Mouse (Mus musculus) midbrain, embryonic 10.5 days (tissue): ENCODE data around the gene Gm8298. TPM values are rescaled to one million over a fixed set of nuclear protein-coding genes. Genes with fewer than 3 reads are reported as not detected.
A peak's percentile ranks its signal among the peaks of the same experiment; 100 is the strongest.
"Not testable (repeated sequence)": the region's sequence is repeated elsewhere in the genome, so short reads cannot be mapped to it uniquely, and the experiment has no call there.

Source experiments
- DNase-seq: peaks from one replicate; pipeline ENCODE4 v3.0.0-alpha.2; 2017; ENCODE audit warnings: low spot score
- H3K27ac ChIP-seq: fragments of 300-500 bp; sonication (generic); replicated peaks from 2 replicates; pipeline ENCODE4 v1.5.1; 2016; ENCODE audit warnings: mild to moderate bottlenecking
- H3K27me3 ChIP-seq: fragments of 300-500 bp; sonication (generic); 2 replicates; pipeline ENCODE4 v1.6.1; 2016; ENCODE audit warnings: low read depth, mild to moderate bottlenecking; ENCODE audit not compliant: poor library complexity, severe bottlenecking
- H3K36me3 ChIP-seq: fragments of 300-500 bp; sonication (generic); 2 replicates; pipeline ENCODE4 v1.6.1; 2016; ENCODE audit warnings: mild to moderate bottlenecking, moderate library complexity
- H3K4me1 ChIP-seq: fragments of 300-500 bp; sonication (generic); 2 replicates; pipeline ENCODE4 v1.6.1; 2016
- H3K4me3 ChIP-seq: fragments of 300-500 bp; sonication (generic); 2 replicates; pipeline ENCODE4 v1.5.1; 2016; ENCODE audit warnings: mild to moderate bottlenecking, moderate library complexity
- H3K9me3 ChIP-seq: fragments of 300-500 bp; sonication (generic); replicated peaks from 2 replicates; pipeline ENCODE4 v1.6.1; 2016; ENCODE audit warnings: mild to moderate bottlenecking
- WGBS: fragments of 180-500 bp; shearing (Covaris S2); methylation state at CpG from one replicate; pipeline ENCODE4 v1.1.7; 2016; 5-methylcytosine and 5-hydroxymethylcytosine counted together
- polyA plus RNA-seq: library from polyadenylated mRNA; unstranded; fragments of >200 nt; fragmentation: Nextera tagmentation; extraction: Ambion mirVana; gene quantifications from 2 replicates; pipeline ENCODE4 v1.2.1, GENCODE M21; 2016

The Gm8298 gene
- polyA plus RNA-seq: not detected in 2 replicates

DNA sequence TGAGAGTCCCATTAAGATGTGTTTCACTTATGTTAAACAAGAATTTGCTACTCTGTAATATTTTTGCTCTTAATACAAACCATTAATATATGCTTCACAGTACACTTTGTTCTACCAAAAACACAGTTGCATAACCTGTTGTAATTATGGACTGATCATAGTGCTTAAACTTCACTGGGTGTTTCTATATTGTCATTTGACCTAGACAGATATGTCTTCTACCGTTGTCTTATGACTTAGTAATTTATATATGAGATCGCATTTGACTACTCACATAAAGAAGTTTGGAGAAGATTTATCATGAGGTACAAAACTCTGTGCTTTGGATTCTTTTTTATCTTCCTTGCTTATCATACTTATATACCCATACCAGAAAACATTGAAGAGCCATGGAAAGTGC lies at the start of gene Gm8298:
TSS of gene Gm8298 (plus strand) at position 301 of the 400 bp plus-strand sequence.
- Histone ChIP-seq H3K9me3 (no peaks in the 10 kb centered on the region), H3K36me3 (no peaks in the 10 kb centered on the region), H3K4me3 (no peak within 1 kb of the TSS), H3K4me1 (no peaks in the 10 kb centered on the region), H3K27me3 (no peaks in the 10 kb centered on the region), H3K27ac (no peak within 1 kb of the TSS)
- DNase-seq: no peak
- 95% methylated on average over 2 of the region's 2 CpGs for WGBS

DNA sequence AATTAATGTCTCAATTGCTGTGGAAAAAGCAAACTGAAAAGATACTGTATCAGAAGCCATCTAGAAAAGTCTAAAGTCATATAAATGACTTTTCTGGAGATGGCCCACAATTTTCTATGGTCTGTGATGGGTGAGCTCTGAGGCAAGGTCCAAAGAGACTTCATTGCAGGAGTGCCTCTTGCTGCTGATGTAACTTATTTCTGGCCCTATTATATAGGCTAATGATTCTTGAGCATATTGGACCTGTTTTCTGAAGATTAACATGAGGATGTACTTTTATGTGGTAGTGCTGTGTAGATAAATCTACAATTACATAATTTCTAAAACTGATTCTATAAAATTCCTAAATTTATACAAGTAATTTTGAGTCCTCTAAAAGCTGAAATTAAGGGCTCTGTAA lies 47.7 kb upstream of the Gm8298 start:
- Histone ChIP-seq H3K4me1 (no peaks in the 10 kb centered on the region), H3K27ac (no peak overlapping the region), H3K4me3 (no peak overlapping the region), H3K9me3 (no peaks in the 10 kb centered on the region), H3K27me3 (no peaks in the 10 kb centered on the region), H3K36me3 (no peaks in the 10 kb centered on the region)
- DNase-seq: no peak

DNA sequence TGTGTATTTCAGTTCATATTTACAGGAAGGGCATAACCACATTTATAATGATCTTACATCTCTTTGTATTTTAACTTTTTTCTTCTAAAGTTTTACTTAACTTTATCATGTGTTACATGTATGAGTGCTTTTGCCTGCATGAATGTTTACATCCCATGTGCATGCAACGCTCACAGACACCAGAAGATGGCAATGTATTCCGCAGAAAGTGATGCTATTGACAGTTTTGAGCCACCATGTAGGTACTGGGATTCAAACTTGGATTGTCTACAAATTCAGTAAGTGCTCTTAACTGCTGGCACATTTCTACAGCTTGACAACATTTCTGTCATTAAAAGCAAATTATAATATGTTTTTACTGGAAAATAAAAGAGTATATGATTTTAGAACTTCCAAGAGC lies 9.9 kb downstream of the Gm8298 start:
- Histone ChIP-seq H3K4me1 (no peaks in the 10 kb centered on the region), H3K36me3 (no peaks in the 10 kb centered on the region), H3K4me3 (no peak overlapping the region), H3K27ac (no peak overlapping the region), H3K9me3 (no peaks in the 10 kb centered on the region), H3K27me3 (no peaks in the 10 kb centered on the region)
- DNase-seq: peak; percentile 14
- WGBS: 25% methylated on average over 2 of the region's 2 CpGs

DNA sequence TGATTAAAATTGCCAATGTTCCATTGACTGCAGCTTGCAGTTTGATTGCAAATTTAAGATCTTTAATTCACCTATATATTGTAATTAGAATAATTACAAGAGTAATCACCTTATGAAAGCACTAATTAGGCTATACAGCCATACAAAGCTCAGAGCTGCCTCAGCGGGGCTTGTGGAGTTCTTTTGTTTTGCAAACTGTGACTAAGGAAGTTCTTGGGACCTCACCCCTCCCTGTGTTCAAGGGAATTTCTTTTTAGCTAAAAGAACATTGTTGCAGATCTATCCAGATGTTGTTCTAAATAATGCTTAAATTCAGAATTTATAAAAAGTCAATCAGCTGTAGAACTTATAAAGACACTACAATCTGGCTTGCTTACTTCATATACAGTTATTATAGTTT lies 16.8 kb downstream of the Gm8298 start:
- not testable (repeated sequence) for H3K27ac ChIP-seq, H3K4me3 ChIP-seq, H3K27me3 ChIP-seq, DNase-seq, H3K4me1 ChIP-seq, H3K9me3 ChIP-seq, H3K36me3 ChIP-seq
- 31% methylated on average over 1 of the region's 1 CpGs for WGBS

DNA sequence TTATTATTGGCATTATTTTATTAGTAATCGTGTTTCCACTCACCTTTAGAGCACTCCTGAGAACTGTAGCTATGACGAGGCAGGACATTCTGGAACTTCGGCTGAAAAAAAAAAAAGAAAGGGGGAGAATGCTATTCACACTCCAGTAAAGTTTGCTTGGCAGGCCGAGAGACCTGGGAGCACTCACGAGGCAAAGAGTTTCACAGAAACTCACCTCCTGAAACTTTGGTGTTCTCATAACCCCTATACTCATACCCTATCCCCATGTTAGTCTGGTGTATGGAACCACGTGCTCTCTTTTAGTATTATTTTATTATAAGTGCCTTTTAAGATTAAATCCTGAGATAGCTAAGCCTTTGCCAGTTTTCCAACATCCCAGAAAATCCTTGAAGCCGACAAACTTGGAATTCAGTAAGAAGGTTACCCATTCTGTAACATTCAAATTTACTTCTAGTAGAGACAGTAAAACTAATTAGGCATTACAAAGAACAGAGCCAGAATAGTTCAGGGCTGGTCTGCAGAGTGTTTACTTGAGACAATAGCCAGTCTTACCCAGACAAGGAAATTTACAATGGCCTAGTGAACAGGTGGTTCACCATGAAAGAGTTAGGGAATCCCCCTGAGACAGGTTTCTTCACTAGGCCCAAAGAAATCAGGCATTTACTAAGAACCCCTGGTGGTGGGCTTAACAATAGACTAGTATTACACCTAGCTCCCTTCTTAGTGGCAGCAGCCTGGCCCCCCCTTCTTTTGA lies 19.1 kb downstream of the Gm8298 start:
- not testable (repeated sequence) for H3K4me1 ChIP-seq, H3K9me3 ChIP-seq, H3K27ac ChIP-seq, H3K4me3 ChIP-seq, H3K36me3 ChIP-seq, H3K27me3 ChIP-seq, DNase-seq
- WGBS: 70% methylated on average over 7 of the region's 7 CpGs

DNA sequence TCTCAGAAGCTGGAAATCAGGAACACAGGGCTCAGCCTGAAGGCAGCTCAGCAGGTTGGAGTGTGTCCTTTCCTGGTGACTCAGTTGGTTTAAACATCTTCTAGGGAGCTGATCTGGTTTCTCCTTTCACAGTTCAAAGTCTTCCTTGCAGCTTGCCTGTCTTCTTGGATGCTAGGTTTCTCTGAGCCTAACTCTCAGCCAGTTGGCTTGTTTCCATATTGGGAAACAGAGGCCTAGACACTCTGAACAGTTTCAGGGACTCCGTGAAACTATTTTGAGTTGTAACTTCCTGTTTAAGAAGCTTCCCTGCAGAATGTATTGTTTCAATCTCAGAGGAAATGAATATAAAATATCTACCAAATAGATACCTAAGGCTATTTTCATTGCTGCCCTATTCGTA lies 32.4 kb downstream of the Gm8298 start:
- Histone ChIP-seq H3K4me3 (no peak overlapping the region), H3K9me3 (no peaks in the 10 kb centered on the region), H3K4me1 (no peaks in the 10 kb centered on the region), H3K27ac (no peak overlapping the region), H3K27me3 (no peaks in the 10 kb centered on the region), H3K36me3 (no peaks in the 10 kb centered on the region)
- no peak for DNase-seq
- 88% methylated on average over 2 of the region's 2 CpGs for WGBS

DNA sequence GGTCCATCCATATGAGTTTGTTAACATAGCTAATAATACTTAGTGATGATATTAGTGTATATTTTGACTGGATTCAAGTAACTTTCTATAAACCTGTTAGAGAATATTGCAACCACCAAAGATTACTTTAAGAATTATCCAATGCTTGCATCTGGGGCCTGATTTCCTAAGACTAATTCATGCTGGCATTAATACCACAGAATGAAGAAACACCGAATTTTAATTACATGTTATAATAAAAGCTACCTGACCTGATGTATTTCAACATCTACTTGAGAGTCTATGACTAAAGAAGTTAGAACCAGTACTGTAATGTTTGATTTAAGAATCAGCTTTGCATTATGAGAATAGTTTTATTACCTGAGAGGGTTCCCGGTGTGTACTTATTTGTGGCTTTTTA lies 64.1 kb downstream of the Gm8298 start, which contains the start of gene C130079G13Rik:
TSS of gene C130079G13Rik (plus strand) at position 301 of the 400 bp plus-strand sequence.
- 86% methylated on average over 2 of the region's 2 CpGs for WGBS

More for the DNA sequence above, 64.1 kb downstream of the Gm8298 start, which contains the start of gene C130079G13Rik:
- no peaks in the 10 kb centered on the region for H3K36me3 ChIP-seq
- no peak within 1 kb of the TSS for H3K4me3 ChIP-seq
- H3K27me3 ChIP-seq: no peaks in the 10 kb centered on the region
- H3K4me1 ChIP-seq: no peaks in the 10 kb centered on the region
- no peaks in the 10 kb centered on the region for H3K9me3 ChIP-seq
- no peak within 1 kb of the TSS for H3K27ac ChIP-seq
- DNase-seq: no peak

Other genes with a start within 250 kb of the Gm8298 start
- not detected in 2 replicates for gene Gm5538, start 131.3 kb upstream of the Gm8298 start, polyA plus RNA-seq
- not detected in 2 replicates for gene C130079G13Rik, start 64.2 kb downstream of the Gm8298 start, polyA plus RNA-seq
- gene Aadacl2, start 145.7 kb downstream of the Gm8298 start, polyA plus RNA-seq: not detected in 2 replicates
- gene Aadac, start 164.7 kb downstream of the Gm8298 start, polyA plus RNA-seq: not detected in 2 replicates
- gene Sucnr1, start 220.8 kb downstream of the Gm8298 start, polyA plus RNA-seq: not detected in 2 replicates